Mouse (Mus musculus) adipocyte (in vitro differentiated cells): Measurements from ENCODE around the gene Krt19.

Source experiments
- DNase-seq: peaks from one replicate; pipeline ENCODE4 v3.0.0-alpha.2; 2016; ENCODE audit warnings: low spot score

Gene Krt19

GRCm38 (mm10) chr11:100136559-100136958 lies 11.9 kb downstream of the Krt19 start:
- DNase-seq = no peak

- DNase-seq = no peak
Observed at GRCm38 (mm10) chr11:100135731-100136130, 12.7 kb downstream of the Krt19 start, which contains the start of gene Krt15. TSS of gene Krt15 (minus strand) at chr11:100135928.

GRCm38 (mm10) chr11:100124901-100125300 lies 23.6 kb downstream of the Krt19 start:
- DNase-seq = no peak

- DNase-seq = no peak
Observed at GRCm38 (mm10) chr11:100121466-100121865, 27.0 kb downstream of the Krt19 start, which contains the start of gene Krt13. TSS of gene Krt13 (minus strand) at chr11:100121566.

- peak; percentile 54 for DNase-seq
Observed at GRCm38 (mm10) chr11:100120331-100120730, 28.1 kb downstream of the Krt19 start.

- no peak for DNase-seq
Observed at GRCm38 (mm10) chr11:100113742-100114029, 34.8 kb downstream of the Krt19 start.

- no peak for DNase-seq
Observed at GRCm38 (mm10) chr11:100112935-100113741, 35.3 kb downstream of the Krt19 start.

GRCm38 (mm10) chr11:100105576-100106122 lies 42.8 kb downstream of the Krt19 start, which contains the start of gene Krt36:
TSS of gene Krt36 (minus strand) at chr11:100105626.
- DNase-seq = no peak

GRCm38 (mm10) chr11:100102693-100103429 lies 45.6 kb downstream of the Krt19 start:
- DNase-seq = no peak

- peak; percentile 75 for DNase-seq
Observed at GRCm38 (mm10) chr11:100100391-100100790, 48.1 kb downstream of the Krt19 start.

GRCm38 (mm10) chr11:100097819-100098218 lies 50.6 kb downstream of the Krt19 start:
- DNase-seq = no peak

GRCm38 (mm10) chr11:100096141-100096540 lies 52.3 kb downstream of the Krt19 start, which contains the start of gene Krt35:
TSS of gene Krt35 (minus strand) at chr11:100096241.
- no peak for DNase-seq
